Mouse (Mus musculus) stomach, postnatal 0 days (tissue): Measurements from ENCODE around the gene 1700125H20Rik.

Source experiments
- CTCF ChIP-seq: IDR thresholded peaks from 2 replicates; pipeline ENCODE4 v1.5.1; 2016; ENCODE audit warnings: antibody characterized with exemption, low read depth, mild to moderate bottlenecking, moderate library complexity
- EP300 ChIP-seq: optimal IDR thresholded peaks from 2 replicates; pipeline ENCODE3; 2016; ENCODE audit warnings: antibody characterized with exemption

DNA sequence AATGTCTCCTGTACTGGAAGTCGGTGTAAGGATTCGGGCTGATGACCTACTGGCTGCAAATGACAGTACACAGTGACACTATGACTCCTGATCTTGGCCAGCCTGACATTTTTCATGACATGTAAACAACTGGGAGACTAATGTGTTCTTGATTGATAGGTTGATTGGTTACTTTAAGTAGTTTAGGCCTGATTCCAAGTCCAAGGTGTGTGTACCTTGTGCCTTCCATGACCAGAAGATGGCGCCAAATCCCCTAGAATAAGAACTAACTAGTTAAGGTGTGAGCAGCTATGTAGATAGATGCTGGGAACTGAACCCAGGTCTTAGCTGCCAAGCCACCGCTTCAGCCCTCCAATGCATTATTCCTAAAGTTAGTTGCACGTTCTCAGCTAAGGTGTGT, 13.9 kb downstream of the 1700125H20Rik start:
- peak; percentile 71 for TF ChIP-seq CTCF
- no peak for TF ChIP-seq EP300
